Mouse (Mus musculus): ENCODE measurements around the gene Tmem201. TPM values are rescaled to one million over a fixed set of nuclear protein-coding genes. Genes with fewer than 3 reads are reported as not detected.
"Not testable (repeated sequence)": the region's sequence is repeated elsewhere in the genome, so short reads cannot be mapped to it uniquely, and the experiment has no call there.

Gene Tmem201
- polyA plus RNA-seq, 1 experiment from 2014 or later, result 43.1 TPM

- Histone ChIP-seq H3K27me3 (ENCODE audit: insufficient read depth, poor library complexity, severe bottlenecking) (no peaks in the 10 kb centered on the region), H3K4me1 (no peaks in the 10 kb centered on the region; the same call in 1 of the 2 replicates), H3K4me3 (no peak overlapping the region), H3K27ac (no peak overlapping the region), H3K9me3 (no peaks in the 10 kb centered on the region), H3K36me3 (peaks cover 11% of the 10 kb centered on the region; the same call in 1 of the 2 replicates)
- DNase-seq (ENCODE audit: low spot score), result no peak
- WGBS, result 91% methylated on average over 5 of the region's 5 CpGs
Measured at GRCm38 (mm10) chr4:149765201-149765600, 27.4 kb upstream of the Tmem201 start.

GRCm38 (mm10) chr4:149763335-149763734 lies 25.5 kb upstream of the Tmem201 start:
- Histone ChIP-seq H3K4me1 (no peaks in the 10 kb centered on the region; the same call in 1 of the 2 replicates), H3K36me3 (peaks cover 11% of the 10 kb centered on the region; the same call in 1 of the 2 replicates), H3K4me3 (no peak overlapping the region), H3K9me3 (no peaks in the 10 kb centered on the region), H3K27ac (no peak overlapping the region), H3K27me3 (ENCODE audit: insufficient read depth, poor library complexity, severe bottlenecking) (no peaks in the 10 kb centered on the region)
- WGBS, result 80% methylated on average over 2 of the region's 2 CpGs
- no peak for DNase-seq (ENCODE audit: low spot score)

- H3K9me3 ChIP-seq, result no peaks in the 10 kb centered on the region
- 71% methylated on average over 5 of the region's 5 CpGs for WGBS
- H3K4me3 ChIP-seq, result no peak overlapping the region
- no peak for DNase-seq (ENCODE audit: low spot score)
- peaks cover 14% of the 10 kb centered on the region; the same call in 1 of the 2 replicates for H3K36me3 ChIP-seq
- H3K4me1 ChIP-seq, result no peaks in the 10 kb centered on the region; the same call in 1 of the 2 replicates
- H3K27me3 ChIP-seq (ENCODE audit: insufficient read depth, poor library complexity, severe bottlenecking), result no peaks in the 10 kb centered on the region
- no peak overlapping the region for H3K27ac ChIP-seq
Measured at GRCm38 (mm10) chr4:149759517-149759916, 21.7 kb upstream of the Tmem201 start.

- H3K27ac ChIP-seq, result no peak overlapping the region
- H3K4me3 ChIP-seq, result no peak overlapping the region
- no peak for DNase-seq (ENCODE audit: low spot score)
- no peaks in the 10 kb centered on the region for H3K9me3 ChIP-seq
- WGBS, result 81% methylated on average over 6 of the region's 6 CpGs
- no peaks in the 10 kb centered on the region for H3K27me3 ChIP-seq (ENCODE audit: insufficient read depth, poor library complexity, severe bottlenecking)
- H3K36me3 ChIP-seq, result peaks cover 14% of the 10 kb centered on the region; the same call in 1 of the 2 replicates
- H3K4me1 ChIP-seq, result no peaks in the 10 kb centered on the region; the same call in 1 of the 2 replicates
Measured at GRCm38 (mm10) chr4:149758423-149758822, 20.6 kb upstream of the Tmem201 start.

GRCm38 (mm10) chr4:149756546-149756945 lies 18.7 kb upstream of the Tmem201 start:
- H3K36me3 ChIP-seq, result not testable (repeated sequence)

GRCm38 (mm10) chr4:149752836-149753235 lies 15.0 kb upstream of the Tmem201 start:
- no peaks in the 10 kb centered on the region for H3K9me3 ChIP-seq
- H3K4me3 ChIP-seq, result no peak overlapping the region
- H3K27ac ChIP-seq, result no peak overlapping the region
- DNase-seq (ENCODE audit: low spot score), result no peak
- peaks cover 19% of the 10 kb centered on the region; the same call in 1 of the 2 replicates for H3K4me1 ChIP-seq
- 81% methylated on average over 3 of the region's 3 CpGs for WGBS
- peaks cover 10% of the 10 kb centered on the region; the same call in 1 of the 2 replicates for H3K36me3 ChIP-seq
- H3K27me3 ChIP-seq (ENCODE audit: insufficient read depth, poor library complexity, severe bottlenecking), result no peaks in the 10 kb centered on the region

More at GRCm38 (mm10) chr4:149756546-149756945, 18.7 kb upstream of the Tmem201 start:
- not testable (repeated sequence) for H3K4me3 ChIP-seq; H3K27ac ChIP-seq; H3K4me1 ChIP-seq; H3K27me3 ChIP-seq (ENCODE audit: insufficient read depth, poor library complexity, severe bottlenecking); H3K9me3 ChIP-seq; DNase-seq (ENCODE audit: low spot score)
- 83% methylated on average over 7 of the region's 7 CpGs for WGBS

GRCm38 (mm10) chr4:149752124-149752799 lies 14.4 kb upstream of the Tmem201 start:
- Histone ChIP-seq H3K4me3 (no peak overlapping the region), H3K9me3 (no peaks in the 10 kb centered on the region), H3K27ac (no peak overlapping the region), H3K36me3 (peaks cover 10% of the 10 kb centered on the region; the same call in 1 of the 2 replicates), H3K4me1 (peaks cover 19% of the 10 kb centered on the region; the same call in 1 of the 2 replicates), H3K27me3 (ENCODE audit: insufficient read depth, poor library complexity, severe bottlenecking) (no peaks in the 10 kb centered on the region)
- 35% methylated on average over 17 of the region's 17 CpGs for WGBS
- peak; percentile 70 for DNase-seq (ENCODE audit: low spot score)

GRCm38 (mm10) chr4:149750671-149751070 lies 12.8 kb upstream of the Tmem201 start:
- no peaks in the 10 kb centered on the region for H3K9me3 ChIP-seq
- no peak overlapping the region for H3K4me3 ChIP-seq
- H3K4me1 ChIP-seq, result peaks cover 19% of the 10 kb centered on the region; the same call in 1 of the 2 replicates
- no peaks in the 10 kb centered on the region for H3K27me3 ChIP-seq (ENCODE audit: insufficient read depth, poor library complexity, severe bottlenecking)
- WGBS, result 43% methylated on average over 5 of the region's 5 CpGs
- peaks cover 11% of the 10 kb centered on the region; the same call in 1 of the 2 replicates for H3K36me3 ChIP-seq
- DNase-seq (ENCODE audit: low spot score), result peak; percentile 71
- H3K27ac ChIP-seq, result no peak overlapping the region

- WGBS, result 87% methylated on average over 3 of the region's 3 CpGs
- not testable (repeated sequence) for DNase-seq (ENCODE audit: low spot score); H3K27ac ChIP-seq; H3K4me3 ChIP-seq; H3K27me3 ChIP-seq (ENCODE audit: insufficient read depth, poor library complexity, severe bottlenecking); H3K9me3 ChIP-seq
- peaks cover 18% of the 10 kb centered on the region for H3K36me3 ChIP-seq
- peaks cover 19% of the 10 kb centered on the region; the same call in 1 of the 2 replicates for H3K4me1 ChIP-seq
Measured at GRCm38 (mm10) chr4:149749663-149750015, 11.8 kb upstream of the Tmem201 start.

GRCm38 (mm10) chr4:149749003-149749662 lies 11.3 kb upstream of the Tmem201 start:
- peaks cover 20% of the 10 kb centered on the region for H3K36me3 ChIP-seq
- no peaks in the 10 kb centered on the region for H3K27me3 ChIP-seq (ENCODE audit: insufficient read depth, poor library complexity, severe bottlenecking)
- H3K9me3 ChIP-seq, result no peaks in the 10 kb centered on the region
- no peak overlapping the region for H3K4me3 ChIP-seq
- WGBS, result 96% methylated on average over 18 of the region's 18 CpGs
- peak; percentile 66 for DNase-seq (ENCODE audit: low spot score)
- peaks cover 19% of the 10 kb centered on the region; the same call in 1 of the 2 replicates for H3K4me1 ChIP-seq
- H3K27ac ChIP-seq, result no peak overlapping the region

GRCm38 (mm10) chr4:149744119-149744518 lies 6.3 kb upstream of the Tmem201 start:
- Histone ChIP-seq H3K36me3 (peaks cover 40% of the 10 kb centered on the region), H3K27me3 (ENCODE audit: insufficient read depth, poor library complexity, severe bottlenecking) (no peaks in the 10 kb centered on the region), H3K4me3 (no peak overlapping the region), H3K9me3 (no peaks in the 10 kb centered on the region), H3K4me1 (no peaks in the 10 kb centered on the region), H3K27ac (no peak overlapping the region)
- 66% methylated on average over 7 of the region's 7 CpGs for WGBS
- no peak for DNase-seq (ENCODE audit: low spot score)

- Histone ChIP-seq H3K4me3 (no peak overlapping the region), H3K27me3 (ENCODE audit: insufficient read depth, poor library complexity, severe bottlenecking) (no peaks in the 10 kb centered on the region), H3K4me1 (peaks cover 12% of the 10 kb centered on the region), H3K9me3 (no peaks in the 10 kb centered on the region), H3K36me3 (peaks cover 36% of the 10 kb centered on the region), H3K27ac (no peak overlapping the region)
- no peak for DNase-seq (ENCODE audit: low spot score)
- WGBS, result 92% methylated on average over 14 of the region's 14 CpGs
Measured at GRCm38 (mm10) chr4:149742011-149742530, 4.2 kb upstream of the Tmem201 start.

GRCm38 (mm10) chr4:149740301-149740700 lies 2.5 kb upstream of the Tmem201 start:
- no peaks in the 10 kb centered on the region for H3K27me3 ChIP-seq (ENCODE audit: insufficient read depth, poor library complexity, severe bottlenecking)
- H3K27ac ChIP-seq, result no peak overlapping the region
- DNase-seq (ENCODE audit: low spot score), result no peak
- H3K4me1 ChIP-seq, result peaks cover 30% of the 10 kb centered on the region
- H3K9me3 ChIP-seq, result no peaks in the 10 kb centered on the region
- 89% methylated on average over 7 of the region's 7 CpGs for WGBS
- H3K4me3 ChIP-seq, result no peak overlapping the region
- H3K36me3 ChIP-seq, result peaks cover 33% of the 10 kb centered on the region
